Mouse (Mus musculus) testis, adult 2 months (tissue): ENCODE measurements at regions not wholly inside any gene's neighbourhood (a gene's known extent, or its start where the extent isn't known, plus 50 kb on each side); places are given as distances from the start of the nearest gene placed in this dataset.

Experiments
- CTCF ChIP-seq: fragments of 200-500 bp; IDR thresholded peaks from 2 replicates; pipeline ENCODE4 v1.5.1; 2012; ENCODE audit warnings: low read depth, mild to moderate bottlenecking, inconsistent platforms, low read length, moderate library complexity; ENCODE audit not compliant: control insufficient read depth, insufficient read depth, insufficient replicate concordance
- POLR2A ChIP-seq: fragments of 200-500 bp; IDR thresholded peaks from 2 replicates; pipeline ENCODE4 v1.6.1; 2012; ENCODE audit warnings: low read depth, mild to moderate bottlenecking, inconsistent platforms, low read length, moderate library complexity; ENCODE audit not compliant: control insufficient read depth

- TF ChIP-seq POLR2A, result peak; percentile 75
- TF ChIP-seq CTCF, result no peak
These were observed 75.9 kb upstream of the Dusp10 start for GRCm38 (mm10) chr1:183937166-183937565.
